Mouse (Mus musculus): ENCODE data around the gene Gm45234. TPM values are rescaled to one million over a fixed set of nuclear protein-coding genes. Genes with fewer than 3 reads are reported as not detected.

The Gm45234 gene
- polyA plus RNA-seq, 2 experiments: not detected

- 66% methylated on average over 10 of the region's 10 CpGs for WGBS (ENCODE audit: insufficient replicate concordance)
- H3K36me3 ChIP-seq (replicated peaks; ENCODE audit: control insufficient read depth, insufficient read depth, low read depth): no peaks in the 10 kb centered on the region
- H3K27ac ChIP-seq: no peak overlapping the region
- H3K4me2 ChIP-seq (ENCODE audit: low read depth): no peak overlapping the region
- DNase-seq (ENCODE audit: low read depth in 3 of 3, low spot score in 3 of 3) (no peak), ATAC-seq (ENCODE audit: insufficient read depth) (no peak)
- H3K27me3 ChIP-seq (ENCODE audit: control insufficient read depth, insufficient read depth, low read length): no peaks in the 10 kb centered on the region
- H3K4me3 ChIP-seq (ENCODE audit: insufficient read depth in 1 of 2, low read depth in 2 of 2, low read length in 2 of 2): no peak overlapping the region
- TF ChIP-seq EP300 (IDR thresholded peaks at IDR 0.05; ENCODE audit: low read depth): no peak
- TF ChIP-seq CTCF (IDR thresholded peaks at IDR 0.05; ENCODE audit: low read depth): no peak
- no peak overlapping the region for H3K9ac ChIP-seq (replicated peaks)
- H3K4me1 ChIP-seq (replicated peaks; ENCODE audit: control insufficient read depth in 2 of 2, insufficient read depth in 2 of 2, low read length in 1 of 2): peaks cover 0 to 2% of the 10 kb centered on the region in 2 experiments; a peak in 2 of 4 replicates
- H3K9me3 ChIP-seq (ENCODE audit: control insufficient read depth, low read length): no peaks in the 10 kb centered on the region
These were observed 31.9 kb upstream of the Gm45234 start for GRCm38 (mm10) chr6:124787722-124788121.

- Histone ChIP-seq H3K4me2 (ENCODE audit: low read depth) (no peak overlapping the region), H3K27ac (no peak overlapping the region), H3K4me1 (replicated peaks; ENCODE audit: control insufficient read depth in 2 of 2, insufficient read depth in 2 of 2, low read length in 1 of 2) (peaks cover 0 to 5% of the 10 kb centered on the region in 2 experiments; a peak in 2 of 4 replicates), H3K4me3 (ENCODE audit: insufficient read depth in 1 of 2, low read depth in 2 of 2, low read length in 2 of 2) (no peak overlapping the region), H3K27me3 (ENCODE audit: control insufficient read depth, insufficient read depth, low read length) (no peaks in the 10 kb centered on the region), H3K9ac (replicated peaks) (no peak overlapping the region), H3K9me3 (ENCODE audit: control insufficient read depth, low read length) (no peaks in the 10 kb centered on the region), H3K36me3 (replicated peaks; ENCODE audit: control insufficient read depth, insufficient read depth, low read depth) (no peaks in the 10 kb centered on the region)
- TF ChIP-seq CTCF (IDR thresholded peaks at IDR 0.05; ENCODE audit: low read depth) (no peak), EP300 (IDR thresholded peaks at IDR 0.05; ENCODE audit: low read depth) (no peak)
- 42% methylated on average over 8 of the region's 8 CpGs for WGBS (ENCODE audit: insufficient replicate concordance)
- DNase-seq (ENCODE audit: low read depth in 3 of 3, low spot score in 3 of 3) (no peak), ATAC-seq (ENCODE audit: insufficient read depth) (peak; percentile 51)
These were observed 31.1 kb upstream of the Gm45234 start for GRCm38 (mm10) chr6:124786756-124787420.

DNA sequence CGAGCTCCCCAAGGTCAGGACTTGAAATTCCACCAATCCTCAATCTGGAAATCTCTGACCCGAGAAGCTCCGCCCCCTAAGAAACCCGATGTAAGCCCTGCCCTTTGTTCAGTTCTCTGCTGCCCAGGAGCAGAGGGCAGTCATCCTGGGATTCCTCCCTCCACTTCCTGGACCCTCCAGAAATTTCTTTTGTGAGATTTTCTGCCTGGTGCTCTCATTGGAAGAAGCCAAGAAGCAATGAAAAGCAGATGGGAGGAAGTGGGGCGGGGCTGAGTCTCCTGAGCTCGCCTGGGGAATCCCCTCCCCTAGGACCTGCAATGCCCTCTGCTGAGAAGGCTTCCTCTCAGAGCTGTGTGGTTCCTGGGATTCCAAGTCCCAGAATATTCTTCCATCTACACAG lies 26.6 kb upstream of the Gm45234 start:
- Histone ChIP-seq H3K27me3 (ENCODE audit: control insufficient read depth, insufficient read depth, low read length) (peaks cover 17% of the 10 kb centered on the region), H3K4me3 (ENCODE audit: insufficient read depth in 1 of 2, low read depth in 2 of 2, low read length in 2 of 2) (peak overlapping the region in 1 of 2 experiments; percentile 24; a peak in 1 of 4 replicates), H3K4me1 (replicated peaks; ENCODE audit: control insufficient read depth in 2 of 2, insufficient read depth in 2 of 2, low read length in 1 of 2) (peaks cover 0 to 9% of the 10 kb centered on the region in 2 experiments; a peak in 2 of 4 replicates), H3K4me2 (ENCODE audit: low read depth) (peak overlapping the region; percentile 6; the same call in 1 of the 2 replicates), H3K9me3 (ENCODE audit: control insufficient read depth, low read length) (no peaks in the 10 kb centered on the region), H3K27ac (no peak overlapping the region), H3K36me3 (replicated peaks; ENCODE audit: control insufficient read depth, insufficient read depth, low read depth) (no peaks in the 10 kb centered on the region), H3K9ac (replicated peaks) (no peak overlapping the region)
- TF ChIP-seq CTCF (IDR thresholded peaks at IDR 0.05; ENCODE audit: low read depth) (no peak), EP300 (IDR thresholded peaks at IDR 0.05; ENCODE audit: low read depth) (no peak)
- no peak for ATAC-seq (ENCODE audit: insufficient read depth)
- DNase-seq (ENCODE audit: low read depth in 3 of 3, low spot score in 3 of 3): no peak
- 17% methylated on average over 6 of the region's 6 CpGs for WGBS (ENCODE audit: insufficient replicate concordance)

DNA sequence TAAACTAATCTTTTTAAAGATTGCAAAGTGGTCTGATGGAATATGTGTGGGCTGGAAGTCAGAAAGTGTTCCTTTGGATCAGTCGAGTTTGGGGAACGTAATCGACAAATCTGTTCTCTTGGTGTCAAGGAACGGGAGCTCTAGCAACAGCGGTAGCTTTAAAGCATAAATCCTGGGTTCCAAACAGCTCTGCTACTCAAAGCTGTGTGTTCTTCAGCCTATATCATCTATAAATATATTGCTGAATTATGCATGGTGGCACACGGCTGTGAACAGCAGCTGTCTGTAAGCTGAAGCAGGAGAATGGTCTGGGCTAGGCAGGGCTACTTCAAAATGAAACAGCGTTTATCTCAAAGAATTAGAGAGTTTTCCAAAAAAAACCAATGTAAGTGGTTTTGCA lies 25.1 kb upstream of the Gm45234 start:
- 77% methylated on average over 7 of the region's 7 CpGs for WGBS (ENCODE audit: insufficient replicate concordance)
- TF ChIP-seq EP300 (IDR thresholded peaks at IDR 0.05; ENCODE audit: low read depth) (no peak), CTCF (IDR thresholded peaks at IDR 0.05; ENCODE audit: low read depth) (no peak)
- H3K36me3 ChIP-seq (replicated peaks; ENCODE audit: control insufficient read depth, insufficient read depth, low read depth): no peaks in the 10 kb centered on the region
- DNase-seq (ENCODE audit: low read depth in 3 of 3, low spot score in 3 of 3) (no peak), ATAC-seq (ENCODE audit: insufficient read depth) (no peak)
- no peak overlapping the region for H3K27ac ChIP-seq
- no peak overlapping the region for H3K4me2 ChIP-seq (ENCODE audit: low read depth)
- H3K9me3 ChIP-seq (ENCODE audit: control insufficient read depth, low read length): no peaks in the 10 kb centered on the region
- H3K9ac ChIP-seq (replicated peaks): no peak overlapping the region
- peaks cover 17% of the 10 kb centered on the region for H3K27me3 ChIP-seq (ENCODE audit: control insufficient read depth, insufficient read depth, low read length)
- peaks cover 0 to 8% of the 10 kb centered on the region in 2 experiments; a peak in 2 of 4 replicates for H3K4me1 ChIP-seq (replicated peaks; ENCODE audit: control insufficient read depth in 2 of 2, insufficient read depth in 2 of 2, low read length in 1 of 2)
- no peak overlapping the region for H3K4me3 ChIP-seq (ENCODE audit: insufficient read depth in 1 of 2, low read depth in 2 of 2, low read length in 2 of 2)

GRCm38 (mm10) chr6:124779984-124780416 lies 24.2 kb upstream of the Gm45234 start:
- 15% methylated on average over 10 of the region's 10 CpGs for WGBS (ENCODE audit: insufficient replicate concordance)
- Histone ChIP-seq H3K9ac (replicated peaks) (no peak overlapping the region), H3K27ac (no peak overlapping the region), H3K4me2 (ENCODE audit: low read depth) (peak overlapping the region; percentile 52), H3K4me1 (replicated peaks; ENCODE audit: control insufficient read depth in 2 of 2, insufficient read depth in 2 of 2, low read length in 1 of 2) (peaks cover 0 to 8% of the 10 kb centered on the region in 2 experiments; a peak in 2 of 4 replicates), H3K27me3 (ENCODE audit: control insufficient read depth, insufficient read depth, low read length) (peaks cover 17% of the 10 kb centered on the region), H3K36me3 (replicated peaks; ENCODE audit: control insufficient read depth, insufficient read depth, low read depth) (no peaks in the 10 kb centered on the region), H3K4me3 (ENCODE audit: insufficient read depth in 1 of 2, low read depth in 2 of 2, low read length in 2 of 2) (peak overlapping the region; percentile 23 to 28; a peak in 2 of 4 replicates), H3K9me3 (ENCODE audit: control insufficient read depth, low read length) (no peaks in the 10 kb centered on the region)
- DNase-seq (ENCODE audit: low read depth in 3 of 3, low spot score in 3 of 3) (no peak), ATAC-seq (ENCODE audit: insufficient read depth) (no peak)
- TF ChIP-seq EP300 (IDR thresholded peaks at IDR 0.05; ENCODE audit: low read depth) (no peak), CTCF (IDR thresholded peaks at IDR 0.05; ENCODE audit: low read depth) (no peak)

Data from liver, embryonic 14.5 days (tissue).